In the genomic region with DNA sequence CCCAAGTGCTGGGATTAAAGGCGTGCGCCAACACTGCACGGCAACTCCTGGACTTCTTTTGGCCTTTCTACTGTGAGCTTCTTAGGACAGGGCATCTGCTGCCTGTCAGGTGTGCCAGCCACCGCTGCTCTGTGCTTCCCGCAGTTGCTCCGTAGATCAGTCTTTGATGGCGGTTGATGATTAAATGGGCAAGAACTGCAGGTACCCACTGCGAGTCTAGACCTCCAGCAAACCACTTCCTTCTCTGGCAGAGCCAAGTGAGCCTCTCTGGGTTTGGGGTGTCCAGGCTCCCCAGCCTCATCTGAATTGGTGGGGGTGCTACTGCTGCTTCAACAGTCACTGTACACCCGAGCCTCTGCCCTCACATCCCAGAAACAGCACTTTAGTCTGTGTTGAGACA, we compare ENCODE assay signal across 18 mouse cellular contexts. TPM values are rescaled to one million over a fixed set of nuclear protein-coding genes. Genes with fewer than 3 reads are reported as not detected.
DNase-seq lines count a peak whose midpoint lies in the region; ATAC-seq and TF ChIP-seq lines count a peak whose summit lies in the region.
"Had no signal": no experiment of that assay in that cellular context is flagged by ENCODE, and none has a peak within 500 bp of the region (broad histone marks: within the 10 kb centered on the region; RNA-seq: fewer than 3 reads in every experiment).

No protein-coding gene starts in this region.

- peak overlapping the region; percentile 89 for H3K27ac ChIP-seq in heart, postnatal 0 days (ENCODE audit: low read depth)
- H3K27ac ChIP-seq in lung, postnatal 0 days (ENCODE audit: low read length), result peak overlapping the region; percentile 87
- no peak overlapping the region for H3K27ac ChIP-seq in neural tube, embryonic 15.5 days (replicated peaks)
- H3K27ac ChIP-seq: forebrain, embryonic 12.5 days; hindbrain, embryonic 10.5 days had no signal

- no peak overlapping the region for H3K4me2 ChIP-seq in heart, postnatal 0 days (ENCODE audit: low read depth, low read length)
- H3K4me2 ChIP-seq in lung, postnatal 0 days (replicated peaks; ENCODE audit: low read depth, low read length), result no peak overlapping the region
- no peak overlapping the region for H3K4me2 ChIP-seq in neural tube, embryonic 15.5 days
- H3K4me2 ChIP-seq: forebrain, embryonic 12.5 days had no signal

- H3K9ac ChIP-seq in heart, postnatal 0 days (replicated peaks; ENCODE audit: low read depth, low read length), result no peak overlapping the region
- no peak overlapping the region for H3K9ac ChIP-seq in lung, postnatal 0 days (replicated peaks; ENCODE audit: low read depth)
- no peak overlapping the region for H3K9ac ChIP-seq in neural tube, embryonic 15.5 days (replicated peaks)
- H3K9ac ChIP-seq: forebrain, embryonic 12.5 days had no signal

- ATAC-seq in heart, postnatal 0 days (ENCODE audit: insufficient read depth, low read depth), result no peak
- no peak for ATAC-seq in lung, postnatal 0 days
- peak; percentile 9 for ATAC-seq in activated CD4-positive, CD25-positive, alpha-beta regulatory T cell, adult 4 months
- ATAC-seq in neural tube, embryonic 15.5 days (ENCODE audit: low FRiP score), result no peak

- H3K27me3 ChIP-seq in heart, postnatal 0 days (ENCODE audit: control insufficient read depth, insufficient read depth, low read length), result no peaks in the 10 kb centered on the region
- H3K27me3 ChIP-seq in lung, postnatal 0 days (replicated peaks; ENCODE audit: insufficient read depth, low read length), result no peaks in the 10 kb centered on the region
- no peaks in the 10 kb centered on the region for H3K27me3 ChIP-seq in neural tube, embryonic 15.5 days (replicated peaks)
- H3K27me3 ChIP-seq: forebrain, embryonic 12.5 days had no signal

- 91% methylated on average over 9 of the region's 9 CpGs for WGBS in heart, postnatal 0 days
- 86% methylated on average over 9 of the region's 9 CpGs for WGBS in lung, postnatal 0 days
- WGBS in lung, adult 2 months, result 80% methylated on average over 9 of the region's 9 CpGs
- WGBS in neural tube, embryonic 15.5 days, result 94% methylated on average over 9 of the region's 9 CpGs

- H3K4me3 ChIP-seq in heart, postnatal 0 days (ENCODE audit: low read depth, low read length), result no peak overlapping the region
- H3K4me3 ChIP-seq in lung, postnatal 0 days (ENCODE audit: low read depth, low read length), result no peak overlapping the region
- H3K4me3 ChIP-seq in lung, adult 2 months (replicated peaks; ENCODE audit: extremely low read depth, low read depth, low read length), result no peak overlapping the region
- no peak overlapping the region for H3K4me3 ChIP-seq in neural tube, embryonic 15.5 days (replicated peaks)
- H3K4me3 ChIP-seq: forebrain, embryonic 12.5 days; hindbrain, embryonic 10.5 days had no signal

- H3K4me1 ChIP-seq in heart, postnatal 0 days (ENCODE audit: control insufficient read depth, insufficient read depth), result peaks cover 32% of the 10 kb centered on the region
- peaks cover 27% of the 10 kb centered on the region for H3K4me1 ChIP-seq in lung, postnatal 0 days (ENCODE audit: insufficient read depth, low read depth, low read length)
- H3K4me1 ChIP-seq in lung, adult 2 months (ENCODE audit: control insufficient read depth, insufficient read depth, low read length), result peaks cover 51% of the 10 kb centered on the region
- H3K4me1 ChIP-seq in neural tube, embryonic 15.5 days, result peaks cover 16% of the 10 kb centered on the region

- no peak for TF ChIP-seq POLR2A in lung, adult 2 months (IDR thresholded peaks at IDR 0.05; ENCODE audit: borderline replicate concordance, extremely low read depth, low read depth, low read length)

- TF ChIP-seq EP300 in heart, postnatal 0 days (IDR thresholded peaks at IDR 0.05; ENCODE audit: low read depth), result no peak
- TF ChIP-seq EP300 in lung, postnatal 0 days (IDR thresholded peaks at IDR 0.05), result no peak

- no peaks in the 10 kb centered on the region for H3K9me3 ChIP-seq in heart, postnatal 0 days (replicated peaks; ENCODE audit: control insufficient read depth, low read length)
- no peaks in the 10 kb centered on the region for H3K9me3 ChIP-seq in lung, postnatal 0 days (ENCODE audit: low read length)
- no peaks in the 10 kb centered on the region for H3K9me3 ChIP-seq in neural tube, embryonic 15.5 days (replicated peaks)
- H3K9me3 ChIP-seq: forebrain, embryonic 12.5 days; hindbrain, embryonic 10.5 days had no signal

- intact Hi-C loops in heart, postnatal 14 days (cut with DNase I), result no loop called here

- no peak for TF ChIP-seq CTCF in heart, postnatal 0 days (IDR thresholded peaks at IDR 0.05; ENCODE audit: low read depth)
- TF ChIP-seq CTCF in lung, postnatal 0 days (IDR thresholded peaks at IDR 0.05), result no peak
- no peak for TF ChIP-seq CTCF in lung, adult 2 months (IDR thresholded peaks at IDR 0.05; ENCODE audit: insufficient read depth, low read length)

- H3K36me3 ChIP-seq in heart, postnatal 0 days (replicated peaks; ENCODE audit: control insufficient read depth, insufficient read depth, low read length), result no peaks in the 10 kb centered on the region; the same call in 1 of the 2 replicates
- H3K36me3 ChIP-seq in lung, postnatal 0 days (ENCODE audit: insufficient read depth, low read length), result no peaks in the 10 kb centered on the region
- H3K36me3 ChIP-seq in neural tube, embryonic 15.5 days, result no peaks in the 10 kb centered on the region
- H3K36me3 ChIP-seq: forebrain, embryonic 12.5 days had no signal

- DNase-seq in heart, postnatal 0 days (ENCODE audit: low spot score), result no peak
- DNase-seq in heart, postnatal 14 days, result no peak
- DNase-seq in lung, postnatal 0 days (ENCODE audit: low spot score), result no peak
- DNase-seq in lung, adult 2 months, result no peak
- peak; percentile 60 for DNase-seq in thymus, postnatal 0 days (ENCODE audit: low spot score)
- DNase-seq in gastrocnemius, adult 8-10 months (ENCODE audit: low spot score in 2 of 2), result no peak
- DNase-seq: cerebellum, adult 9-11 months; gastrocnemius, postnatal 14 days; layer of hippocampus, postnatal 36 days; right cerebral cortex, adult 18-20 months had no signal

RNA-seq across cellular contexts. Expression of a gene that starts 11.0 kb away (rescaled TPM):
- total RNA-seq in heart, postnatal 0 days (2014; rRNA removed; ENCODE audit: low replicate concordance), result 66.6 and 68.8 TPM in 2 replicates
- polyA plus RNA-seq in heart, postnatal 0 days (2015; fragmentation: Nextera tagmentation; extraction: Ambion mirVana), result 19.3 and 19.9 TPM in 2 replicates
- 10 to 100 TPM; 52.4 to 54.2 TPM for total RNA-seq in heart, postnatal 14 days (2021)
- 56.4 and 59.3 TPM in 2 replicates for polyA plus RNA-seq in lung, postnatal 0 days (2015; fragmentation: Nextera tagmentation; extraction: Ambion mirVana)
- 214 and 226 TPM in 2 replicates for polyA plus RNA-seq in lung, adult 2 months (2012; rRNA removed)
- polyA plus RNA-seq in activated CD4-positive, CD25-positive, alpha-beta regulatory T cell, adult 4 months (2017; shearing (Covaris generic)), result 10 to 100 TPM; 14.5 to 21.0 TPM
- polyA plus RNA-seq in thymus, postnatal 0 days (2015; fragmentation: Nextera tagmentation; extraction: Ambion mirVana), result 40.2 and 44.8 TPM in 2 replicates
- 21.3 and 28.2 TPM in 2 replicates for polyA plus RNA-seq in neural tube, embryonic 15.5 days (2015; fragmentation: Nextera tagmentation; extraction: Ambion mirVana)
- total RNA-seq in gastrocnemius, adult 8-10 months (2022), result 10 to 100 TPM; 76.0 to 89.9 (median 78.1) TPM

RNA-seq across cellular contexts. Expression of a gene that starts 33.0 kb away (rescaled TPM):
- total RNA-seq in heart, postnatal 0 days (2014; rRNA removed; ENCODE audit: low replicate concordance), result 13.8 and 29.0 TPM in 2 replicates
- 14.5 and 15.4 TPM in 2 replicates for polyA plus RNA-seq in heart, postnatal 0 days (2015; fragmentation: Nextera tagmentation; extraction: Ambion mirVana)
- total RNA-seq in heart, postnatal 14 days (2021), result 10 to 100 TPM; 17.9 to 18.7 TPM
- 15.7 and 18.0 TPM in 2 replicates for polyA plus RNA-seq in lung, postnatal 0 days (2015; fragmentation: Nextera tagmentation; extraction: Ambion mirVana)
- 36.5 and 38.3 TPM in 2 replicates for polyA plus RNA-seq in lung, adult 2 months (2012; rRNA removed)
- polyA plus RNA-seq in activated CD4-positive, CD25-positive, alpha-beta regulatory T cell, adult 4 months (2017; shearing (Covaris generic)), result 10 to 100 TPM; 10.4 to 14.9 TPM
- 17.0 and 17.3 TPM in 2 replicates for polyA plus RNA-seq in thymus, postnatal 0 days (2015; fragmentation: Nextera tagmentation; extraction: Ambion mirVana)
- 31.0 and 37.1 TPM in 2 replicates for polyA plus RNA-seq in neural tube, embryonic 15.5 days (2015; fragmentation: Nextera tagmentation; extraction: Ambion mirVana)
- 10 to 100 TPM in 1 of 4 experiments, 1 to 10 TPM in 3; 7.2 to 13.5 (median 9.4) TPM for total RNA-seq in gastrocnemius, adult 8-10 months (2022)

RNA-seq across cellular contexts. Expression of a gene that starts 41.8 kb away (rescaled TPM):
- total RNA-seq in heart, postnatal 0 days (2014; rRNA removed; ENCODE audit: low replicate concordance), result 2,397 and 2,522 TPM in 2 replicates
- polyA plus RNA-seq in heart, postnatal 0 days (2015; fragmentation: Nextera tagmentation; extraction: Ambion mirVana), result 877 and 933 TPM in 2 replicates
- 100 to 1,000 TPM; 645 to 715 TPM for total RNA-seq in heart, postnatal 14 days (2021)
- 937 and 987 TPM in 2 replicates for polyA plus RNA-seq in lung, postnatal 0 days (2015; fragmentation: Nextera tagmentation; extraction: Ambion mirVana)
- 1,185 and 1,411 TPM in 2 replicates for polyA plus RNA-seq in lung, adult 2 months (2012; rRNA removed)
- polyA plus RNA-seq in activated CD4-positive, CD25-positive, alpha-beta regulatory T cell, adult 4 months (2017; shearing (Covaris generic)), result 1,000 to 10,000 TPM; 4,414 to 4,537 TPM
- polyA plus RNA-seq in thymus, postnatal 0 days (2015; fragmentation: Nextera tagmentation; extraction: Ambion mirVana), result 1,964 and 2,053 TPM in 2 replicates
- 785 and 1,036 TPM in 2 replicates for polyA plus RNA-seq in neural tube, embryonic 15.5 days (2015; fragmentation: Nextera tagmentation; extraction: Ambion mirVana)
- total RNA-seq in gastrocnemius, adult 8-10 months (2022), result 100 to 1,000 TPM; 566 to 724 (median 629) TPM

RNA-seq across cellular contexts. Expression of a gene that starts 47.6 kb away (rescaled TPM):
- 38.3 and 42.8 TPM in 2 replicates for total RNA-seq in heart, postnatal 0 days (2014; rRNA removed; ENCODE audit: low replicate concordance)
- 12.9 and 13.6 TPM in 2 replicates for polyA plus RNA-seq in heart, postnatal 0 days (2015; fragmentation: Nextera tagmentation; extraction: Ambion mirVana)
- 10 to 100 TPM; 45.1 to 46.6 TPM for total RNA-seq in heart, postnatal 14 days (2021)
- 13.1 and 14.5 TPM in 2 replicates for polyA plus RNA-seq in lung, postnatal 0 days (2015; fragmentation: Nextera tagmentation; extraction: Ambion mirVana)
- polyA plus RNA-seq in lung, adult 2 months (2012; rRNA removed), result 36.8 and 52.8 TPM in 2 replicates
- 10 to 100 TPM; 22.2 to 30.6 TPM for polyA plus RNA-seq in activated CD4-positive, CD25-positive, alpha-beta regulatory T cell, adult 4 months (2017; shearing (Covaris generic))
- polyA plus RNA-seq in thymus, postnatal 0 days (2015; fragmentation: Nextera tagmentation; extraction: Ambion mirVana), result 19.9 and 21.5 TPM in 2 replicates
- polyA plus RNA-seq in neural tube, embryonic 15.5 days (2015; fragmentation: Nextera tagmentation; extraction: Ambion mirVana), result 35.7 and 37.6 TPM in 2 replicates
- total RNA-seq in gastrocnemius, adult 8-10 months (2022), result 10 to 100 TPM; 28.1 to 31.2 (median 30.6) TPM

RNA-seq across cellular contexts. Expression of a gene that starts 51.4 kb away (rescaled TPM):
- total RNA-seq in heart, postnatal 0 days (2014; rRNA removed; ENCODE audit: low replicate concordance), result not detected in 2 replicates
- polyA plus RNA-seq in heart, postnatal 0 days (2015; fragmentation: Nextera tagmentation; extraction: Ambion mirVana), result not detected in 2 replicates
- not detected for total RNA-seq in heart, postnatal 14 days (2021)
- polyA plus RNA-seq in lung, postnatal 0 days (2015; fragmentation: Nextera tagmentation; extraction: Ambion mirVana), result 70.5 and 71.7 TPM in 2 replicates
- polyA plus RNA-seq in lung, adult 2 months (2012; rRNA removed), result 38.0 and 46.8 TPM in 2 replicates
- polyA plus RNA-seq in activated CD4-positive, CD25-positive, alpha-beta regulatory T cell, adult 4 months (2017; shearing (Covaris generic)), result not detected
- polyA plus RNA-seq in thymus, postnatal 0 days (2015; fragmentation: Nextera tagmentation; extraction: Ambion mirVana), result 0.99 TPM in 2 replicates
- 0.81 and 1.1 TPM in 2 replicates for polyA plus RNA-seq in neural tube, embryonic 15.5 days (2015; fragmentation: Nextera tagmentation; extraction: Ambion mirVana)
- not detected for total RNA-seq in gastrocnemius, adult 8-10 months (2022)
- total RNA-seq: gastrocnemius, postnatal 14 days; layer of hippocampus, postnatal 36 days had no signal
- polyA plus RNA-seq: brain, embryonic 14.5 days; embryonic facial prominence, embryonic 11.5 days; forebrain, embryonic 12.5 days; limb, embryonic 14.5 days; neural tube, embryonic 11.5 days had no signal
